ENCODE assay signal across 7 mouse cellular contexts in the genomic region with DNA sequence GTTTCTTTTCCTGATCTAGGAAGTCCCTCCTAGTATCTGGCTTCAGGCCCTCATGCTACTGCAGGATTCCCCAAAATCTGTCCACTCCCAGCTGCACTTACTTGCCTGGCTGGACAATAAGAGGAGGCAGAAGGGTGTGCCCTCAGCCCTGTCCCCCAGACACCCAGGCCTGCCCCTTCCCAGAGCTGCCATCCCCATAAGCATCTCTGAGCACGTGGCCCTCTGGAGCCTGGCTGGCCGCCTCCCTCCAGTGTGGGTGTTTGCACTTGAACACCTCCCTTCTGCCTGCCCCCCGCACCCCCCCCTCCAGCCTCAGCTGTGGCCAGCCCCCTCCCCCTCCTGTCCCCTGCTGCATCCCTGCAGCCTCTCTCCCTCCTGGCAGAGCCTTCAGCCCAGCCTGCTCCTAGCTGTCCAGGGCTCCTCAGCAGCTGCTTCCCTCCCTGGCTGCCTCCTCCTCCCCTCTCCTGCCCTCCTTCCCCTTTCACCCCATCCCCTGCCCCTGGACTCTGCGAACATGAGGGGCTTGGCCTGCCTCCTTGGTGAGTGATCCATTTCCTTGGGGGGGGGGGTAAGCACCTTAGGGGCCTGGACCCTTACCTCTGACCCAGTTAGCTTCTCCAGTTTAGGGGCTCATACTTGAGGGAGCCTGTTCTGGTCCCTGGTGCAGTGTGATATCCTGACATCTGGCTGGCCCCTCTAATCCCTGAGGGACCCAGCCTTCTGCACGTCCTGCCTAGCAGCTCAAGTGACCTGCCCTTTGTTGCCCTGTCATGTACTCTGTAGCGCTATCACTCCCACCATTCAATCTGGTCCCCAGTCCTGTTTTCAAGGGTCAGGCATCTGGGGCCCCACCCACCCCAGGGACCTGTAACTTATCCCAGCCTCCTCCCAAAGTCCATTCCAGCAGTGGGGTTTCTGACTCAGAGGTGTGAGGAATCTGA. TPM values are rescaled to one million over a fixed set of nuclear protein-coding genes. Genes with fewer than 3 reads are reported as not detected.
A peak's percentile ranks its signal among the peaks of the same experiment; 100 is the strongest.
DNase-seq lines count a peak whose midpoint lies in the region; ATAC-seq and TF ChIP-seq lines count a peak whose summit lies in the region.

A gene (plus strand): TSS at position 345 of the 941 bp plus-strand sequence.

- peak within 1 kb of the TSS; percentile 33; the same call in 1 of the 2 replicates for H3K9ac ChIP-seq in forebrain, postnatal 0 days

- 7% methylated on average over 6 of the region's 6 CpGs for WGBS in forebrain, postnatal 0 days
- 2% methylated on average over 6 of the region's 6 CpGs for WGBS in hindbrain, embryonic 10.5 days

- no peak for TF ChIP-seq CTCF in C2C12 (IDR thresholded peaks at IDR 0.05; ENCODE audit: control insufficient read depth, insufficient read depth, insufficient read length)
- no peak for TF ChIP-seq CTCF in forebrain, postnatal 0 days (IDR thresholded peaks at IDR 0.05; ENCODE audit: low read depth)

- peak; percentile 86 for DNase-seq in Muller cell, postnatal 12 days (ENCODE audit: inconsistent ontology term)
- no peak for DNase-seq in forebrain, postnatal 0 days
- DNase-seq in hindbrain, embryonic 10.5 days (ENCODE audit: low spot score) = peak; percentile 70
- peak; percentile 35 for DNase-seq in lung, postnatal 36 days
- peak; percentile 66 for DNase-seq in testis, postnatal 10 days (ENCODE audit: low spot score)
- DNase-seq in layer of hippocampus, postnatal 10 days (ENCODE audit: low spot score in 2 of 2) = no peak

- no peaks in the 10 kb centered on the region for H3K9me3 ChIP-seq in forebrain, postnatal 0 days (ENCODE audit: low read length)
- no peaks in the 10 kb centered on the region; the same call in 1 of the 2 replicates for H3K9me3 ChIP-seq in hindbrain, embryonic 10.5 days

- H3ac ChIP-seq in C2C12 (ENCODE audit: control insufficient read depth, insufficient read length, low read depth) = peak within 1 kb of the TSS; percentile 39

- no peak for ATAC-seq in forebrain, postnatal 0 days

- H3K4me3 ChIP-seq in C2C12 (ENCODE audit: insufficient read depth, poor library complexity, severe bottlenecking) = no peak within 1 kb of the TSS
- H3K4me3 ChIP-seq in forebrain, postnatal 0 days (ENCODE audit: low read depth, low read length) = no peak within 1 kb of the TSS
- peak within 1 kb of the TSS; percentile 57 for H3K4me3 ChIP-seq in hindbrain, embryonic 10.5 days

- no peaks in the 10 kb centered on the region for H3K27me3 ChIP-seq in C2C12 (ENCODE audit: control insufficient read depth, insufficient read depth, insufficient read length)
- H3K27me3 ChIP-seq in forebrain, postnatal 0 days (ENCODE audit: insufficient read depth, low read length) = no peaks in the 10 kb centered on the region
- H3K27me3 ChIP-seq in hindbrain, embryonic 10.5 days (ENCODE audit: insufficient read depth, poor library complexity, severe bottlenecking) = no peaks in the 10 kb centered on the region

- H3K27ac ChIP-seq in forebrain, postnatal 0 days (ENCODE audit: low read depth, low read length) = peak within 1 kb of the TSS; percentile 96; the same call in 1 of the 2 replicates
- H3K27ac ChIP-seq in hindbrain, embryonic 10.5 days = peak within 1 kb of the TSS; percentile 90

- H3K4me2 ChIP-seq in forebrain, postnatal 0 days (ENCODE audit: low read depth) = peak within 1 kb of the TSS; percentile 97

- peaks cover 28% of the 10 kb centered on the region; the same call in 1 of the 2 replicates for H3K4me1 ChIP-seq in forebrain, postnatal 0 days (ENCODE audit: insufficient read depth)
- peaks cover 77% of the 10 kb centered on the region for H3K4me1 ChIP-seq in hindbrain, embryonic 10.5 days (replicated peaks)

- H3K79me3 ChIP-seq in C2C12 (ENCODE audit: low read depth) = no peaks in the 10 kb centered on the region

- no peaks in the 10 kb centered on the region for H3K36me3 ChIP-seq in C2C12 (ENCODE audit: control insufficient read depth, insufficient read depth)
- peaks cover 6% of the 10 kb centered on the region for H3K36me3 ChIP-seq in forebrain, postnatal 0 days (ENCODE audit: insufficient read depth)
- peaks cover 10% of the 10 kb centered on the region for H3K36me3 ChIP-seq in hindbrain, embryonic 10.5 days

- no peaks in the 10 kb centered on the region for H3K79me2 ChIP-seq in C2C12 (ENCODE audit: control insufficient read depth, insufficient read depth)

TF ChIP-seq in C2C12, 6 proteins besides CTCF, POLR2A, EP300 and RAD21:
- TF ChIP-seq MYOD1 (IDR thresholded peaks at IDR 0.05; ENCODE audit: control insufficient read depth, insufficient read length, low read depth) = peak; percentile 31
- no peak for TF ChIP-seq CEBPB (IDR thresholded peaks at IDR 0.05; ENCODE audit: low read depth)
- peak; percentile 2 for TF ChIP-seq MAX (IDR thresholded peaks at IDR 0.05)
- no peak for TF ChIP-seq MYOG (IDR thresholded peaks at IDR 0.05; ENCODE audit: control insufficient read depth, extremely low read depth, insufficient read length)
- no peak for TF ChIP-seq FOSL1 (IDR thresholded peaks at IDR 0.05; ENCODE audit: insufficient read depth, low read length, poor library complexity, severe bottlenecking)
- peak; percentile 63 for TF ChIP-seq USF1 (IDR thresholded peaks at IDR 0.05; ENCODE audit: low read depth)
TF ChIP-seq in C2C12: peak in this region for 3.

RNA-seq across cellular contexts. Expression of the gene that starts here (rescaled TPM):
- 3.7 TPM for polyA plus RNA-seq in C2C12 (2012; fragmentation: generic; extraction: Trizol)
- total RNA-seq in forebrain, postnatal 0 days (2014; rRNA removed) = 0.54 and 1.7 TPM in 2 replicates
- 0.51 and 0.63 TPM in 2 replicates for polyA plus RNA-seq in forebrain, postnatal 0 days (2015; fragmentation: Nextera tagmentation; extraction: Ambion mirVana)
- polyA plus RNA-seq in hindbrain, embryonic 10.5 days (2016; fragmentation: Nextera tagmentation; extraction: Ambion mirVana) = 1.0 and 1.7 TPM in 2 replicates
- total RNA-seq in layer of hippocampus, postnatal 10 days (2021) = 1 to 10 TPM; 2.9 to 3.0 TPM

Comparison
In these comparisons a context has a peak if more than half of its experiments do, and no peak if none do; other contexts are left out.
1. DNase-seq: peak in Muller cell, postnatal 12 days (single experiment), hindbrain, embryonic 10.5 days (single experiment), lung, postnatal 36 days (single experiment) and testis, postnatal 10 days (single experiment); none in forebrain, postnatal 0 days (single experiment) and layer of hippocampus, postnatal 10 days (0 of 2).